Mouse (Mus musculus): ENCODE measurements around the gene Tshz2.

The Tshz2 gene

DNA sequence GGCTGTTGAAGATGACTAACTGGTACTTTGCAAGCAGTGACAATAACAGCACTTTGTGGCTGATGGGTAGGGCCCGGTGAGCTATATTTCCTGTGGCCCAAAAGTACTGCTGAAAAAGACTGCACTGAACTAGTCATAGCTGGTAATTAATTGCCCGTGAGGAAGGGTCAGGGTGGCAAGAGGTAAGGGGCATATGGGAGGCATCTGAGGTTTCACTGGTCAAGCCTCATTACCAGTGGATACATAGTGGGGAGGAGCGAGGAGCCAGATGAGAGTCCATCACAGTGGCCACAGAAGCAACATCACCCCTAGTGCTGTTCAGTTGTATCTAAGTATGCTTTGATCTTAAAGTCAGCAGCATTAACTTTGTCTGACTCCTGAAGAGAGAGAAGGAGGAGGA, 2.7 kb upstream of the Tshz2 start:
- no peak for DNase-seq (ENCODE audit: low read depth in 1 of 2, low spot score in 2 of 2)

DNA sequence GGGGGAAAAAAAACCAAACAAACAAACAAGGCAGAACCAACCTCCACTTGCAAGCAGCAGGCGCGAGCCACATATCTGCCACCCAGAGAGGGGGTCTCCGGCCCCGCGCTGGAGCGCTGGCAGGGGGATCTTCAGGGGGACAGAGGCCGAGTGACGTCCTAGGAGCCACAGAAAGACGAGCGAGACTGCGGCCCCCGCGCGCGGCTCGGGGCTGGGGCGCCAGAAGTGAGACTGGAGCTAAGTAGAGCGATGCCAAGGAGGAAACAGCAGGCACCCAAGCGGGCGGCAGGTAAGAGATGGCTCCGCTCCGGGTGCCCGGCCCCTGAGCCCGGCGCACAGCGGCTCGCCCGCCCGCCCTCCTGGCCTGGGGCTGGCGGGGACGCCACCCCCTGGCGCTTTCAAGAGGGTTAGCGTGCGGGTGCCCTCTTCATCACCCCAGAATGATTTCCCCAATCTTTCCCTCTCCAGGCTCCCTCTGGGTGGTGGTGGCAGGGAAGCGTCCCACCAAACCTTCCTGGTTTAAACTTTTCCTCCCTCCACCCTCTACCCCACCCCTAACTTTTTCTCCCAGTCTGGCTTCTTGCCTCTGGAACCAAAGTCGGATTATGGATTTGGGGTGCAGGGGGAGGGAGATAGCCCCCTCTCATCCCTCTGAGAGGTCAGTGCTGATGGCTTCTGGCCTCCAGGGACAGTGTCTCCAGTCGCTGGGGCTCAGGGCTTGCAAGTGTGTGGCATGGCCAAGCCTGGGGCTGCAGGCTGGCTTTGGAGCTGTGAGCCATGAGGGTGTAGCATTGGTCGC, 877 bp downstream of the Tshz2 start:
- DNase-seq (ENCODE audit: low read depth in 1 of 2, low spot score in 2 of 2) = no peak

- no peak for DNase-seq (ENCODE audit: low read depth in 1 of 2, low spot score in 2 of 2)
These were observed 2.0 kb downstream of the Tshz2 start for GRCm38 (mm10) chr2:169634619-169635382.

- DNase-seq (ENCODE audit: low read depth in 1 of 2, low spot score in 2 of 2) = no peak
These were observed 2.6 kb downstream of the Tshz2 start for GRCm38 (mm10) chr2:169635428-169635827.

- no peak for DNase-seq (ENCODE audit: low read depth in 1 of 2, low spot score in 2 of 2)
These were observed 3.6 kb downstream of the Tshz2 start for GRCm38 (mm10) chr2:169636414-169636813.

DNA sequence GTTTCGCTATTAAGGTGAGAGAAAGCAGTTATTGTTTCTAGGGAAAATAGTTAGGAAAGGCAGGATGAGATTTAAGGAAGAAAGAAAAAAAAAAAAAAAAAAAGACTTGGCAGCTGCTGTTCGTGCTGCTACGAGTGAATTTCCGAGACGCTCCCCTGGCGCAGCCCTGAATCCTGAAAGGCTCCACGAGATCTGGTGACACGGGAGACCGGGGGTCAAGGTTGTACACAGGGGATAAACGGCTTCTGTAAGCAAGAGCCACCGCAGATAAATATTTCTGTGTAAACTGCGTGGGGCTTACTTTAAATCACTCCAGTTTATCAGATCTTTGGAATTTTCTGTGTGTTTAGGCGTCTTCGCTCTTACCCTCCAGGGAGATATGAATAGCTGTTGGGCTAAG, 8.7 kb downstream of the Tshz2 start:
- no peak for DNase-seq (ENCODE audit: low read depth in 1 of 2, low spot score in 2 of 2)

DNA sequence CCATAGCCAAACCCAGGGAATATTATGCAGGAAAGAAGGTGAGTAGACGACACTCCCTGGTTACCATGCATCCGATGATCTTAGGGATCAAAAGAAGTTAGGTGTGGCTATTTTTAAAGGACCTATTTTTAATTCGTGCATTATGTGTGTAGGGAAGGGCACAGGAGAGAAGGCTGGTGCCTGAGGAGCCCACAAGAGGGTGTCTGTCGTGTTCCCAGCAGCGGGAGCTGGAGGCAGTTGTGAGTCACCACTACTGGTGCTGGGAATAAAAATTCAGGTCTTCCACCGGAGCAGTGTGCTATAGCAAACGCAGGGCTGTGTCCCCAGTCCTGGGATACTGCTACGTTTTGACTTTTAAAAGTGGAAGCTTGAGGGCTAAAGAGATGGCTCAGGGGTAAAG, 9.6 kb downstream of the Tshz2 start:
- no peak for DNase-seq (ENCODE audit: low read depth in 1 of 2, low spot score in 2 of 2)

- DNase-seq (ENCODE audit: low read depth in 1 of 2, low spot score in 2 of 2) = no peak
These were observed 14.3 kb downstream of the Tshz2 start for GRCm38 (mm10) chr2:169647091-169647490.

DNA sequence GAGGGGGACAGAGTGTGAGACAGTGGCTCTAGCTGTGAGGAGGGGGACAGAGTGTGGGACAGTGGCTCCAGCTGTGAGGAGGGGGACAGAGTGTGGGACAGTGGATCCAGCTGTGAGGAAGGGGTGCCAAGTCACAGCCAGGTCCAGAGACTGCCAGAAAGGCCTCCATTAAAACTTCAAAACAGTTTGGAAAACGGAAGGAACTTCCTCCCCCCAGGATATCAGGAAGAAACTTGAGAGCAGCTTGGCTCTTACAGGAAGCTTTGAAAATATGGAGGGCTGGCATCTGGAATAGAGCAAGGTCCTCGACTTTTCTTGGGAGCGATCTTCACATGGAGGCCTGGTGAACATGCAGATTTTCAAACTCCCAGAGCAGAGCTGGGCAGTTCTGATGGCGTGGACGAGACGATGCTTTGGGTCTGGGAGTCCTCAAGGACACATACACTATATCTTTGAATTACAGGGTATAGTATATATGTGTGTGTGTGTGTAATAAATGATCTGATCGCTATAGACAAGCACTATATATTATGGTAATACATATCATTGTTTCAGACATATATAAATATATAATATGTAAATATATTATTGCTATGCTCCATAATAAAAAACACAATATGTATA, 16.6 kb downstream of the Tshz2 start:
- DNase-seq (ENCODE audit: low read depth in 1 of 2, low spot score in 2 of 2) = no peak

GRCm38 (mm10) chr2:169653282-169653681, 20.5 kb downstream of the Tshz2 start:
- no peak for DNase-seq (ENCODE audit: low read depth in 1 of 2, low spot score in 2 of 2)

- no peak for DNase-seq (ENCODE audit: low read depth in 1 of 2, low spot score in 2 of 2)
These were observed 31.0 kb downstream of the Tshz2 start for GRCm38 (mm10) chr2:169663792-169664191.

DNA sequence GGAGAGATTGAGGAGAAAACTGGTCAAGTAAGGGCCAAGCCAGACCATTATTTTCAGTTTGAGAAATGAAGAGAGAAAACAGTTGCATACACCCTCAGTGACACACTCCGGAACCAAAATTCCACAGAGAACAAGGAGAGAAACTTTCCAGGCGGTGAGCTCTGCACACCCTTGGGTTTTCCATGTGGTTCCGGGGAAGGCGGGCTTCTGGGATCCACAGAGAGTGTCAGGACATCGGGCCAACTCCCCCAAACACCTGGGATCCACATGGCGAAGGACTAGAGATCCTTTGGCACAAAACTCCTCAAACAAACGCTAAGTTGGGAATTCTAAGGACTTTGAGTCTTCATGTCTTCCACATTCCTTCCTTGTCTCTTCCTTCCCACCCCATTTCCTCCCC, 38.5 kb downstream of the Tshz2 start:
- DNase-seq (ENCODE audit: low read depth in 1 of 2, low spot score in 2 of 2) = no peak

- no peak for DNase-seq (ENCODE audit: low read depth in 1 of 2, low spot score in 2 of 2)
These were observed 41.0 kb downstream of the Tshz2 start for GRCm38 (mm10) chr2:169673786-169674185.

- DNase-seq (ENCODE audit: low read depth in 1 of 2, low spot score in 2 of 2) = no peak
These were observed 41.4 kb downstream of the Tshz2 start for GRCm38 (mm10) chr2:169674209-169674608.

DNA sequence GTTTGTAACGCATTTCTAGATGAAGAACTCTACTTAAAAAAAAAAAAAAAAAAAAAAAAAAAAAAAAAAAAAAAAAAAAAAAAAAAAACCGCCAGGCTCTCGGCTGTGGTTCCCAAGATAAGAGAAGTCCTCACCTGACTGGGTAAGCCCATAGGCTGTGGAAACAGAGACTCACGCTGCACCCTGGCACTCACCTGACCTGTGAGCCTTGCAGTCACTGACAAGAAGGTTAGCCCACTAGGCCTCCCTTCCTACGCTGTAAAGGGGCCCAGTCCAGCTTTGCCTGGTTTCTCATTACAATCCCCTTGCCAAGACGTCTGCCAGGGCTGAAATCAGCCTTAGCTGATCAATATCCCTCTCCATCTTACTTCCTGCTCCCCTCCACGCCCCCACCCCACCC, 46.5 kb downstream of the Tshz2 start:
- no peak for DNase-seq (ENCODE audit: low read depth in 1 of 2, low spot score in 2 of 2)

DNA sequence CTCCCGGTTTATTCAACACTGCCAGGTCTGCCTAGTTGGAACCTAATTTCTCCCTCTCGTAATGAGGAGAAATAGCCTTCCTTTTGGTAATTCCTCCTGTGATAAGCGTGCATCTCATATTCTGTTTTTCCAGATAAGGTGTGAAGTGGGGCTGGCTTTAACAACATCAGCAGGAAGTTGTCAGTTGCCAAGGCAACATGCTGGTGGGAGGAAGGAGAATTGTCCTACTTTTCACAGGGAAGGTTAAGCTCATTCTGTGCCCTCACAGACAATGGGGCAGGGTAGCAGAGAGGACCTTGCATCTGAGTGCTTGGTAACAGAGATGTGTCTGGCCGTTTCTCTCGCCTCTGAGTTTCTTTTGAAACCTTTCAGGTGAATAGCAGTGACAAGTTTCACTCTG, 47.1 kb downstream of the Tshz2 start:
- DNase-seq (ENCODE audit: low read depth in 1 of 2, low spot score in 2 of 2) = no peak

GRCm38 (mm10) chr2:169685260-169685659, 52.4 kb downstream of the Tshz2 start:
- DNase-seq (ENCODE audit: low read depth in 1 of 2, low spot score in 2 of 2) = no peak

DNA sequence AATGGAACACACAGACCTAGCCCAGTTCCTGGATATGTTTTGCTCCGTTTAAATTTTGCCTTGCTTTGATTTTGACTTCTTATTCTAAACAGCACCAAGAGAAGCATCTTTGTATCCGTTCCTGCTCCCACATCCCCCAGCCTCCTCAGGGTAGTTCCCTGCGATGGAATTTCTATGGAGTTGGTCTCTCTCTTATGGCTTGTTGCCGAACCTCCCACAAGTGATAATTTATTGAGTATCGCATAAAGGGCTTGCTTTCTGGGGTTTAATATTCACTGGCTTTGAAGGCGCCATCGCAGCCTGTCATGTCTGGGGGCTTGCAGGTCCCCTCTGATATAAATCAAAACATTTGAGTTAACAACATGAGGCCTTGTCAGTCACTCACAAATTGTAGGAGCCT, 52.9 kb downstream of the Tshz2 start:
- no peak for DNase-seq (ENCODE audit: low read depth in 1 of 2, low spot score in 2 of 2)

- no peak for DNase-seq (ENCODE audit: low read depth in 1 of 2, low spot score in 2 of 2)
These were observed 54.1 kb downstream of the Tshz2 start for GRCm38 (mm10) chr2:169686697-169687430.

DNA sequence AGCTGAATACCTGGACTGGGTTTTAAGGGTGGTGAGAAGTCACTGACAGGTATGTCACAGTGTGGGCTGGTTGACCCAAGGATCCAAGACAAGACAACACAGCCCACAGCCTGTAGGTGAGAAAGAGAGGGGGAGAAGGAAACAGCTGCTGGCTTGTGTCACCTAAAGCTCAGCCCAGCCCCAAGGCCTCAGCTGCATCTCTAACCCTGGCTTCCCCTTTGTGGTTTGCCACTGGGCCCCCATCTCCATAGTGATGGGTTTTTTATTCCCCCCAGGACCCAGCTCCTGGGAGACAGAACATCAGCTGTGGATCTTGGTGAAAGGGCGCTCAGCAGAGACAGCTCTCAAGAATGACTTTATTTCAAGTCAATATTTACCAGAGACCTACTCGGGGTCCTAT, 57.2 kb downstream of the Tshz2 start:
- no peak for DNase-seq (ENCODE audit: low read depth in 1 of 2, low spot score in 2 of 2)

GRCm38 (mm10) chr2:169694494-169694893, 61.7 kb downstream of the Tshz2 start:
- DNase-seq (ENCODE audit: low read depth in 1 of 2, low spot score in 2 of 2) = no peak

Measured in monocyte, adult 2 months (primary cell).